Mouse (Mus musculus) small intestine, adult 2 months (tissue): Measurements from ENCODE around the gene Foxn4.

ENCODE experiments used
- CTCF ChIP-seq: fragments of 200-500 bp; IDR thresholded peaks from 2 replicates; pipeline ENCODE4 v1.5.1; 2012; ENCODE audit warnings: low read depth, mild to moderate bottlenecking, control low read depth, inconsistent platforms, low read length, moderate library complexity, mixed read lengths; ENCODE audit not compliant: insufficient replicate concordance, insufficient read length; ENCODE audit errors: extremely low read depth
- POLR2A ChIP-seq: fragments of 200-500 bp; IDR thresholded peaks from 2 replicates; pipeline ENCODE4 v1.6.1; 2012; ENCODE audit warnings: low read depth, mild to moderate bottlenecking, control low read depth, inconsistent platforms, low read length, moderate library complexity

GRCm38 (mm10) chr5:114290004-114290403 is 16.4 kb upstream of the Foxn4 start:
- TF ChIP-seq POLR2A, result no peak
- TF ChIP-seq CTCF, result no peak
